Mouse (Mus musculus): ENCODE measurements around the gene Sertad3.

GRCm38 (mm10) chr7:27499036-27499435 lies 25.5 kb downstream of the Sertad3 start, which contains the start of gene Prx:
- no peak for TF ChIP-seq CTCF (IDR thresholded peaks at IDR 0.05; ENCODE audit: low read depth)
- no peak for TF ChIP-seq EP300 (optimal IDR thresholded peaks at IDR 0.05)
